Mouse (Mus musculus): ENCODE measurements around the gene Msrb1. TPM values are rescaled to one million over a fixed set of nuclear protein-coding genes. Genes with fewer than 3 reads are reported as not detected.
A peak's percentile ranks its signal among the peaks of the same experiment; 100 is the strongest.
"Not testable (repeated sequence)": the region's sequence is repeated elsewhere in the genome, so short reads cannot be mapped to it uniquely, and the experiment has no call there.

The Msrb1 gene
- 10 to 100 TPM; 62.0 to 74.6 TPM for total RNA-seq (2021)
- long read RNA-seq, experiment 1, transcript Msrb1-202 (5 exons, 886 nt) = major isoform, 15 of 21 reads
- long read RNA-seq, experiment 1, partial matches to known transcripts = 0 of 21 reads
- long read RNA-seq, experiment 1, other reads (novel, unspliced or antisense) = 3 of 21 reads
- long read RNA-seq, experiment 2, partial matches to known transcripts = 0 of 7 reads
- long read RNA-seq, experiment 2, other reads (novel, unspliced or antisense) = 2 of 7 reads

DNA sequence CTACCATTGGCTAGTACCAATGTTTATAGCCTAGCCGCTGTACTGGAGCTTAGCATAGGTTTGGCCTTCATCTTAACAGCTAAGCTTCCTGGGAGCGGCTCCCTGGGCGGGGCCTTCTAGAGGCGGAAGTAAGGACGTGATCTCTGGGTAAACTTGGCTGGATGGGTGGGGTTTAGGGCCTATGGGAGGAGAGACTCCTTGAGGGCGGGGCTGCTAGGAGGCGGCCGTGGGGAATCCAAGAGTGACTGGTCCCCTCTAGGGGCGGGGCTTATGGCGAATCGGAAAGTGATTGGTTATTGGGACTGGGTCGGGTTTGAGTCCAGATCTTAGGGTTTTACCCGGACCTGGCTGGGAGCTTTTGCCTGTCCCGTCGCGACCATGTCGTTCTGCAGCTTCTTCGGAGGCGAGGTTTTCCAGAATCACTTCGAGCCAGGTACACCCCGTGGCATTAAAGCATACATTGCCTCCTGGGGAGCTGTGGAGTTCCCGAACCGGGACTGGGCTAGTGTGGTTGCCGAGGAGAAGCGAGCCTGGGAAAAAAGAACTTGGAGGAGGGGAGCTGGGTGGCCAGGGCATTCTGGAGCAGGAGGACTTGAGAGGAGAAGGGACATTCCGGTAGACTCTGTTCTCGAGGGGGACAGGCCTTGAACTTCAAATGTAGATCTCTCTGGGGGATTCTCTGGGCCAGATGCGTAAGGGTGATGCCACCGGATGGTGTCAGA, at the start of gene Msrb1:
Gene Msrb1, plus strand, starts transcription at position 313 of the 722 bp plus-strand sequence.
- DNase-seq (ENCODE audit: low spot score in 2 of 2) = peak; percentile 71 to 93

DNA sequence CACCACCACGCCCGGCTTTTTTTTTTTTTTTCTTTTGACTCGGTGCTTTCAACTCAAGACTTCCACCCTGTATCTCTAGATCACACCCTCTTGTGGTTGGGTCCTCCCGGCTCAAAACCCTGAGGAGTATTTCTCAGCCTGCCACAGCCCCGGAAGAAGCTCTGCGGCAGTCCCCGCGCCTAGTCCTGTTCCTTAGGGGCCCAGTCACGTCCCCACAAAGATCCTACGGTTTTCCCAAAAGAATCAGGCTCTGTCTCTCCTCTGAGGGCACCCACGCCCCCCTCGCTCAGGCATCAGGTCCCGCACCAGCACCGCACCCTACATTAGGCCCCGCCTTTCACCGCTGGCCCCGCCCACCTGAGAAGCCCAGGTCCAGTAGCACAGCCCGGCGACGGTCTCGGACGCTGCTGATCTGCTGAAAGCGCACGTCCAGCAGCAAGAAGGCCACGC, 49.3 kb upstream of the Msrb1 start:
- no peak for DNase-seq (ENCODE audit: low spot score in 2 of 2)

DNA sequence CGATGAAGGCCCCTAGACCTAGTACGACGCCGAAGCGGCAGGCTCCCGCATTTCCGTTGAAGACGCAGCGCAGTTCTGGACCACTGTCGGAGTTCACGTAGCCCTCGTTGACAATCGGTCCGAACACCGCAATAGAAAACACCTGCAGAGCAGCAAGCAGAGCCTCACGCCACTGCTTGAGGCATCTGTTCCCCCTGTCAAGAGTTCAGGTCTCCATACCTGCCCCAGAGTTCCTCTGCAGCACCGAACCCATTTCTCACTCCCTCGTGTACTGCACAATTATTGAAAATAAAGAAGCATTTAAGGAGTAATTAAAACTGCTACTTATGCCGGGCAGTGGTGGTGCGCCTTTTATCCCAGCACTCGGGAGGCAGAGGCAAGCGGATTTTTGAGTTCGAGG, 48.8 kb upstream of the Msrb1 start:
- DNase-seq (ENCODE audit: low spot score in 2 of 2) = no peak

DNA sequence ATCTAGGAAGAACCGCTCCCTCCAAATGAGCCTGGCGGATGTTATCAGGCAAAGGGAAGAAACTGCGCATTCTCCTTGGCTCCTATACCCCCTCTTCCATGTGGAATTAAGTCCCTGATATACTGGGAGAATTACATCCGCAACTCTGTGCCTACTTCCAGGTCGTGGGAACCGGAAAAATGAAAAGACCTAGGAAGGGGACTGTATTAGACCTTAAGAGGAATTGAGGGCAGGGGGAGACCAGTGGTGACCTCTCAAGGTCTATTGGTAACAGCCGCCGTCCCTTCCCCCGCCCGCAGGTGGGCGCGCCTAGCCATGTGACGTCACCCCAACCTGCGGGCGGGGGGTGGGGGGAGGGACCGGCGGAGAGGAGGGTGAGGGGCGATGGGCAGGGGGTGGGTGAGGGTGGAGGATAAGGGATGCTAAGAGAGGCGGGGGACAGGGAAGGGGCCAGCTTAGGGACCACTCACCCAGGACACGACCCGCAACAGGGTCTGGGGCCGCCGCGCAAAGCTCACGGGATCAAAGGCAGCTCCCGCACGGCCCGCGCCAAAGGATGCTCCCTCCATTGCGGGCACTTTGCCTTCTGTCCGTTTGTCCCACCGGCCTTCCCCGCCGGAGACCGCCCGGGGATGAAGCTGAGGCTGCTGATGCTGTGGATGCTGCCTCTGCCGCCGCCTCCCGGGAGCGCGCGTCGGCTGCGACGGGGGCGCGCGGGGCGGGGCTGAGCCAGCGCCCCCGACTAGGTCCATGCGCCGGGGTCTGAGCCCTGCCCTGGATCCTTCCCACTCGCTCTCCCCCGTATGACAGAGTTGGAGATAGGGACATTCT, 47.0 kb upstream of the Msrb1 start, which contains the start of gene Syngr3:
Gene Syngr3, minus strand, starts transcription at position 705 of the 831 bp plus-strand sequence.
- no peak for DNase-seq (ENCODE audit: low spot score in 2 of 2)

DNA sequence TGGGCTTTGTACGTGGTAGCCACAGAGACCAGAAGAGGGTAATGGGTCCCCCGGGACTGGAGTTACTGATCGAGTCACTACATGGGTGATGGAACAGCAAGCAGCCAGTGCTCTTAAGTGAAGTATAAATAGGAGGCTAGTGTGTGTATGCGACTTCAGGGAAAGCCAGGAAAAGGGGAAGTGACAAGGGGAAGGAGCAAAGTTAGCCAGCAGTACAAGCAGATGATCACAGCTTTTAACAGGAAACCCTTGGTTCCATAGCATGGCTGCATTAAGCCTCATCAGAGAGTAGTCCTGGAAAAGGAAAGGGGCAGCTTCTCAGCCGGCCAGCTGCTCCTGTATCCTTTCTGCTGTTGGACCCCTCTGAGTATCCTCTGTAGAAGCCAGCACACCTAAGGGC, 44.1 kb upstream of the Msrb1 start:
- no peak for DNase-seq (ENCODE audit: low spot score in 2 of 2)

DNA sequence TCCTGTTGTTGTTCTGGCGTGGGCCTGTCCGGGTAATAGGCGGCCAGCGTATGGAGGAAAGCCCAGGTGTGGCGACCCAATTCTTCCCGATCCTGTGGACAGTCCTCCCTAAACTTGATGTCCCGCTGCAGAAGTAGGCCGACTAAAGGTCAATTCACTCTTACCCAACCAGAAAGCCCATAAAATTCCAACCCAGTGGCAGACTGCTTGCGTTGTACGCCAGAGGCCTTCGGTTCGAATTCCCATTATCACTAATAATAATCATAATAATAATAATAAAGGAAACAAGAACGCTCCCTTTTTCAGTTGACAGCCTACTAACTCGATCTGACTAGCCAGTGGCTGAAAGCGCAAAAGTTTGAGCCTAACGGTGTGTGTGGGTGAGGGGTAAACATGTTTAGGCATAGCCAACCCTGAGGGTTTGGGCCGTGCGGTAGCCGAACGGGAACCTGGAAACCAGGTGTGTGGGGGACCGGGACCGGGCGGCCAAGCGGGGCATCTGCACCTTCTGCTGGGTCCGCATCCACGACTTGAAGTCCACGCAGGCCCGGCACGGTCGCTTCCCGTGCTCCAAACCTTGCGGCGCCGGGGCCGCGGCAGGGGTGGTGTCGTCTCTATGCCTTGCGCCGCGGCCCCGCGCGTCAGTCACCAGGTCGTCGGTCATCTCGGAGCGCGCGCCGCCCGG, 41.0 kb upstream of the Msrb1 start:
- DNase-seq (ENCODE audit: low spot score in 2 of 2) = no peak

DNA sequence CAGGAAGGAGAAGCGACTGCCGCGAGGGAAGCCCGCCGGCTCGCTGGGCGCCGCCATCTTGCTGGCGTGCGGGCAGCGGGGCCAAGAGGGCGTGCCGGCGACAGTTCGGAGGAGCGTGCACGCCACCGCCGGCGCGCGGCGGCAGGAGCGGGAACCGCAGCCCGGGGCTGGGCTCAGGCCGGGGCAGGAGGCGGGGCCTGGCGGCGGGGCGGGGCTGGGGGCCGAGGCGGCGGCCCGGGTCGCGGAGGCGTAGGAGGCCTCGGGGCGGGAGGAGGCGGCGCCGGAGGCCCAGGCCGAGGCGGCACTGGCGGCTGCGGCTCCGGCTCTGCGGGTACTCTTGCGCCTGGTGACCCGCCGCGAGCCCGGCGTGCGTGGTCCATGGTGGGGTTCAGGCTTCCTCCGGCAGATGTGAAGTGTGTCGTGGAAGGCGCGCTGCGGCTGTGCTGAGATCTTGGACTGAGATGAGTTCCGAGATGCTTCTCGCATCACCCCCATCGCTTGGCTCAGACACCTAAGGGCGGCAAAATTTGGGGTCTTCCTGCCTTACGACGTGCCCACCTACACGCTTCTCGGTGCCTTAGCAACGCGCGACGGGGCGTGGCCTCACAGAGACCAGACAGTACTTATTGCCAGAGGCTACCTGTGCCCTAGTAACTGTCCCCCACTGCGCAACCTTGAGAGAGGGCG, 40.3 kb upstream of the Msrb1 start, which contains the start of the genes Gfer and Noxo1:
Gene Gfer, minus strand, starts transcription at position 146 of the 687 bp plus-strand sequence.
Gene Noxo1, plus strand, starts transcription at position 224 of the 687 bp plus-strand sequence.
- peak; percentile 66 to 81 for DNase-seq (ENCODE audit: low spot score in 2 of 2)

DNA sequence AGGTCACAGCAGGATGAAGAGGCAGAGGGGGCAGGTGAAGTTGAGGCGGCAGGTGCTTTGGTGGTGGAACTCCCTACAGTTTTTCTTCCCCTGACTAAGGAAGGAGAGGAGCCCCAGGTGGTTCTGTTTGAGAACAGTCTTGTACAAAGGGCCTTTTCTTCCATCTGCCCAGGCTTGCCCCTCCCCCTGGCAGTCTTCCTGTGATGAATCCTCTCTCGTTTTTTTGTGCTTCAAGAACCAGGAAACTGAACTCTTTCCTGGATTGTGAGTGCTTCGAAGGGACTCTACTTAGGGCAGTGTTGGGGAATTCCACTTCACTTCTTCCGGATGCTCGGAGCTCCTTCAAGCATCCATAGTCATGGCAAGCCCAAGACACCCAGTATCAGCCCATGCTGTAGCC, 38.5 kb upstream of the Msrb1 start:
- DNase-seq (ENCODE audit: low spot score in 2 of 2) = no peak

DNA sequence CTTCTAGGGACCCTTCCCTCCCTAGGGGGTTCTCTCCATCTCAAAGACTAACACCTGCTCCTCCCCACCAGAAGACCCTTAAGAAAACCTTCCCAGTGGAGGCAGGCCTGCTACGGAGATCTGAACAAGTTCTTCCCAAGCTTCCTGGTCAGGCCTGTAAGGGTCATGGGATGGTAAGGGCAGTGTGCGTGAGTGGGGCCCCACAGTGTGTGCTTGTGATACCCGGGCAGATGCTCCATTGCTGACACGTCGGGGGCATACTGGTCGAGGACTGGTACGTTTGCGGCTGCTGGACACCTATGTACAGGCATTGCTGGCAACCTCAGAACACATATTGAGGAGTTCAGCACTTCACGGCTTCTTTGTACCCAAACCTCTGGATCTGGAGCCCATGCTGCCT, 37.7 kb upstream of the Msrb1 start:
- no peak for DNase-seq (ENCODE audit: low spot score in 2 of 2)

DNA sequence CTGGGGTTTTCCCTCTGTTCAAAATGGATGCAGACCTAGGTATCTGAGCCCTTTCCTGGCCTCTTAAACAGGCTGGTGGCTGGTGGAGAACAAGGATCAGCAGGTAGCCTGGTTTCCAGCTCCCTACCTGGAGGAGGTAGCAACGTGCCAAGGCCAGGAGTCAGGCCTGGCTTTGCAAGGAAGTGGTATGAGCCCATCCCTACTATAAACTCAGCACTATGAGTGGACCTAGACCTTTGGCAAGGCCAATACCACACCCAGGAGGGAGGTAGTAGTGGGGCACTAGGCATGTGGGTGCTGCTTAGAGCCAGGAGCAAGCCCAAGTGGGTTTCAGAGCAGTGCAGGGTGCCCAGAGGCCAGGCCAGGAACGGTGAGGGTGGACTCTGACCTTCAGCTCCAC, 37.0 kb upstream of the Msrb1 start:
- DNase-seq (ENCODE audit: low spot score in 2 of 2) = no peak

DNA sequence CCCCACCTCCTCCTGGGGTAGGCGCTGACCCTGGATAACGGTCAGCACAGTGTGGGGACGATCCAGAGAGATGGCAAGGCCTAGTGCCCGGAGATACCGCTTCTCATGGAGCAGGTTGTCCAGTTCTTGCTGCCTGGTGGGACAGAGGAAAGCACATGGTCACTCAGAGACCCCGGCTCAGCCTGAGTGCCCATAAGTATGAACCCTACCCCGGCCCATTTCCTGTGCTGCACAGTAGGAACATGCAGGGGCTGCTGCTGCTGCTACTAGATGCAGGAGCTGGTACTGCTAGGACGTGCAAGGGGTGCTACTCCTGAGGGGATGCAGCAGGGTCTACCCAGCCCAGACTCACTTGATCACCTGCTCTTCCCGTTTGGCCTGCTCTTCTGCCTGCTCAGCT, 35.2 kb upstream of the Msrb1 start:
- DNase-seq (ENCODE audit: low spot score in 2 of 2) = no peak

DNA sequence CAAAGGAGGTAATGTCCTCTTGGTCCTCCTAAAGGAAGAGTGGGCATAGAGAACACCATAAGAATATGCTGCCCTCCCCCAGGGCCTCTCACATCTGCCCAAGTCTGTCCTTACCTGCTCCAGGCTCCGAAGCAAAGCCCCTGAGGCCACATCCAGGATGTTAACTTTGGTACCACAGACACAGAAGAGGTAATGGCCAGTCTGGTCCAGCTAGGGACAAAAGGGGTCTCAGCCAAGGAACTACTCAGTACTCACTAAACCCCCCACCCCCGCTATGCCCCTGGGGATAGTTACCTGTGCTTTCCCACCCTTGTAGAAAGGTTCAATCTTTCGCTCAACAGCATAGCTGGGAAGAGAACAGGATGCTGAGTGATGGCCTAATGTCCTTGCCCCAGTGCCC, 30.6 kb upstream of the Msrb1 start:
- DNase-seq (ENCODE audit: low spot score in 2 of 2) = no peak

DNA sequence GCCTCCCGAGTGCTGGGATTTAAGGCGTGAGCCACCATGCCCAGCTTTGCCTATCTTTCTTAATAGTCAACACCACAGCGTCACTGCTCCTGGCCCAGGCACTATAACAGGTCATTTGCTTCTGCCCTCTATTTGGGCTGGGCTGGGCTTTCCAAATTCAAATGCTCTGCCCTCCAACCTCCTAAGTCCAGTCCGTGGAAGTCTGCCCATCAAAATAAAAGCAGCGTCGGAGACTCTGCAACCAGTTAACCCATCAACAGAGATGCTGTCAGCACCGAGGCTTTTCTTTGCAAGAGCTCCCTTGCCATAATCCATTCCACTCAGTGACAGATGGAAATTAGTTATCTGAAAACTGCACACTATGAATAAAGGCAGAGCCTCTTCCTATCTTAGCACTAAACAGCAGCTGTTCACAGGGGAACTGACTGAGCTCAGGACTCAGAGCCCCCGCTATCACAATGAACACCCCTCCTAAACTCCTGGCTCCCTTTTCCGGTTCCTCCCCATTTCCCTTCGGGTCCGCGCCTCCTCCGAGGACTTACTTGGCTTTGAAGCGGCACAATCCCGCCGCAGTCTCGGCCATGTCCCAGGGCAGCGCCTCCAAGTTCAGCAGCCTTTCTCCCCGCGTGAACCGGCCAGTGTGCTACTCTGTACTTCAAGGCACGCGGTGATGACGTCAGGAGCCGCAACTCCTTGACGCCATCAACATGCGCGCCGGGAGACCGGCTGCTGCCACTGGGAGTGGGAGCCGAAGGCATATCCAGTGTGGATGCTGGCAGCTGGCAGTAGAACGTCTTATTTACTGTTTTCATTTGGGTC, 29.3 kb upstream of the Msrb1 start, which contains the start of gene Tbl3:
Gene Tbl3, minus strand, starts transcription at position 679 of the 819 bp plus-strand sequence.
- peak; percentile 84 for DNase-seq (ENCODE audit: low spot score in 2 of 2)

DNA sequence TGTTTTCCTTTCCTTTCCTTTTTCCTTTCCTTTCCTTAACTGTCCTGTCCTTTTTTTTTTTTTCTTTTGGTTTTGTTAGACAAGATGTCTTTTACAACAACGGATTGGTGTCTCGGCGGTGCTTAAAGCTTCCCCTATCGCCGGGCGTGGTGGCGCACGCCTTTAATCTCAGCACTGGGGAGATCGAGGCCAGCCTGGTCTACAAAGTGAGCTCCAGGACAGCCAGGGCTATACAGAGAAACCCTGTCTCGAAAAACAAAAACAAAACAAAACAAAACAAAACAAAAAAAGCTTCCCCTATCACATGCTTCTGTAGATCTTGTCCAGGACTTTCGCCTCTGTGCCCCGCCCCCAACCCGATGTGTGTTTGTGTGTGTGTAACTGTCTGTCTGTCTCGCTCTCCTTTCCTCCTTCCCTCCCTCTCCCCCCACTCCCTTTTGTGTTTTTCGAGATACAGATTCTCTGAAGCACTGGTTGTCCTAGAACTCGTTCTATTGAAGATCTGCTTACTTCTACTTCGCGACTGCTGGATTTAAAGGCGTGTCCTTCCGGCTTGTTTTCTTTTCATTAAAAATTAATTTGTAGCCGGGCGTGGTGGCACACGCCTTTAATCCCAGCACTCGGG, 28.5 kb upstream of the Msrb1 start:
- DNase-seq (ENCODE audit: low spot score in 2 of 2) = no peak

DNA sequence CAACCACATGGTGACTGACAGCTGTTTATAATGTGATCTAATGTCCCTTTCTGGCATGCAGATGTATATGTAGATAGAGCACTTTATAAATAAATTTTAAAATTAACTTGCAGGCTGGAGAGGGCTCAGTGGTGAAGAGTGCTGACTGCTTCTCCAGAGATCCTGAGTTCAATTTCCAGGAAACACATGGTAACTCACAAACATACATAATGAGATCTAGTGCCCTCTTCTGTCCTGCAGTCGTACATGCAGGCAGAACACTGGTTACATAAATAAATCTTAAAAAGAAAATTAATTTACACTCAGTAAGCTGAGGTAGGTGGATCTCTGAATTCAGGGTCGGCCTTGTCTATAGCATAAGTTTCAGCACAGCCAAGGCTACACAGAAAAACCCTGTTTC, 27.8 kb upstream of the Msrb1 start:
- no peak for DNase-seq (ENCODE audit: low spot score in 2 of 2)

DNA sequence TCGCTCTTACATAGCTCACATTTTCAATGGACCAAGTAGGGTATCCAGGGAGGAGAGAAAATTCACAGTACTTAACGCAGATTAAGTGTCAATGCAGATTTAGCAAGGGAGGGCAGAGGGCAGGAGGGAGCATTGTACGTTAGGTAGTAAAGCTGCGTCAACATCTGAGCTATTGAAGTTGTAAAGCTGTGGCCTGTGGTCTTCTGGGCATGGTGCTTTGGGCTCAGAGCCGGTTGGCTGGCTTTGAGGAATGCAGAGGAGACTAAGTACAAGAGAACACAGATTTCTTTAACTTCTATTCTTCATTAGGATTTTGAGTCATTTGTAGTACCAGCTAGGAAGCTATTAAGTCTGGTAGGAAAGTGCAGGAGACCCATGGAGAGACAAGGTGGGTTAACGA, 20.9 kb upstream of the Msrb1 start:
- no peak for DNase-seq (ENCODE audit: low spot score in 2 of 2)

DNA sequence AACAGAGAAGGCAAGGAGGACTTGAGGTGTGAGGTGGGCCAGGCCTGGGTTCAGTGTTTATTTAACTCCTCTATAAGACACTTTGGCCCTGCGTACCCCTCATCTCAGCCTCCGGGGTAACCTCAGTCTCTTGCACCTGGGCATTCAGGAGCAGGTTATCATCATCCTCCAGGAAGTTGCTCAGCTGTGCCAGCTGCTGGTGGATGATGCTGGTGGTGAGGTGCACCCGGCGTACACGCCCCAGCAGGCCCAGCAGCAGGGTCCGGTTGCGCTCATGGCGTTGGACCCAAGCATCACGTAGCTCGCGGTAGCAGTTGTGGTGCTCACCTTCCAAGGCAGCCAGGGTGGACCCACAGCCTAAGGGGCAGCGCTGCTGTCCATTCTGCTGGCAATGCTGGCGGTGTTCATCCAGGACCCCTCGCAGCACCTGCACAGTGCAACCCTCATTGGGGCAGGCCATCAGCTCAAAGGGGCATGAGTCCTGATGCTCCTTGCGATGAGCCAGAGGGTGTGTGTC, 20.2 kb upstream of the Msrb1 start:
- DNase-seq (ENCODE audit: low spot score in 2 of 2) = no peak

DNA sequence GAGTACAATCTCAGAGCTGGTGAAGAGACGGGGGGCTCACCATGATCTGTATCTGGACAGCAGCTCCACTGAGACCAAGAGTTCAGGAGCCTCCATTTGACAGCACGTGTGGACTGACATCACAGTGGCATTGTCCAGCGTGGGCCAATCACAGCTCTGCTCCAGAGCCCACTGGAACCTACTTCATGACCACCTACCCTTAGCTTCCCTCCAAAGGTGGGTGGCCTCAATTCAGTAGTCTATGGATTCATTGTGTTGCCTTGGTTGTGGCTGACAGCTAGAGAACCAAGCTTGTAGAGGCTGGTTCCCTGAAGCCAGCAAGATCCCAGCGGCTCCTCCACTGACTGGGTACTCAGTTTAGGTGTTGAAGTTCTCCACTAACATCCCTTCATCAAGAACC, 18.5 kb upstream of the Msrb1 start, which contains the start of the genes Rnf151 and Rps2:
Gene Rnf151, minus strand, starts transcription at position 121 of the 400 bp plus-strand sequence.
Gene Rps2, plus strand, starts transcription at position 174 of the 400 bp plus-strand sequence.
- no peak for DNase-seq (ENCODE audit: low spot score in 2 of 2)

DNA sequence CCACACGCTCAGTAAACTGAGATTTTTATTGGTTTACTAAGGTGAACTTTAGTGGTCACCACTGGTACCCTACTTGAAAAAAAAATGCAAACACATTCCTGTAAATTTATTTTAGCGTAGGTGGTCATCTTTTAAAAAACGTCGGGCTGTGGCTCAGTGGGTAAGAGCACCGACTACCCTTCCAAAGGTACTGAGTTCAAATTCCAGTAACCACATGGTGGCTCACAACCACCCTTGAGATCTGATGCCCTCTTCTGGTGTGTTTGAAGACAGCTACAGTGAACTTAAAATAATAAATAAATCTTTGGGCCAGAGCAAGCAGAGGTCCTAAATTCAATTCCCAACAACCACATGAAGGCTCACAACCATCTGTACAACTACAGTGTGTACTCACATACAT, 17.5 kb upstream of the Msrb1 start:
- not testable (repeated sequence) for DNase-seq (ENCODE audit: low spot score in 2 of 2)
